Mouse (Mus musculus) layer of hippocampus, postnatal 25 days (tissue): ENCODE measurements at regions not wholly inside any gene's neighbourhood (a gene's known extent, or its start where the extent isn't known, plus 50 kb on each side); places are given as distances from the start of the nearest gene placed in this dataset.
A peak's percentile ranks its signal among the peaks of the same experiment; 100 is the strongest.

Experiments used
- DNase-seq, 2 experiments: peaks; one replicate each; pipeline ENCODE4 v3.0.0; 2022; ENCODE audit warnings: mixed read lengths in 2 of 2, low spot score in 1 of 2; ENCODE audit errors: extremely low spot score in 1 of 2

- peak in 1 of 2 experiments; percentile 31 for DNase-seq
These were observed 346.3 kb downstream of the Agtpbp1 start for GRCm38 (mm10) chr13:59238696-59239095.

- DNase-seq = no peak
These were observed 349.2 kb downstream of the Agtpbp1 start for GRCm38 (mm10) chr13:59235836-59236235.

- DNase-seq = no peak
These were observed 355.9 kb downstream of the Agtpbp1 start for GRCm38 (mm10) chr13:59229111-59229541.

- DNase-seq = no peak
These were observed 356.8 kb downstream of the Agtpbp1 start for GRCm38 (mm10) chr13:59228059-59228830.

GRCm38 (mm10) chr13:59227523-59228058, 357.4 kb downstream of the Agtpbp1 start:
- no peak for DNase-seq

- DNase-seq = no peak
These were observed 364.4 kb downstream of the Agtpbp1 start for GRCm38 (mm10) chr13:59220587-59220986.

- DNase-seq = peak in 1 of 2 experiments; percentile 45
These were observed 364.9 kb downstream of the Agtpbp1 start for GRCm38 (mm10) chr13:59220156-59220555.

- no peak for DNase-seq
These were observed 368.2 kb downstream of the Agtpbp1 start for GRCm38 (mm10) chr13:59216686-59217298.

- DNase-seq = peak; percentile 23 to 44
These were observed 372.7 kb downstream of the Agtpbp1 start for GRCm38 (mm10) chr13:59212296-59212701.

GRCm38 (mm10) chr13:59210828-59211227, 374.2 kb downstream of the Agtpbp1 start:
- no peak for DNase-seq

GRCm38 (mm10) chr13:59206186-59206585, 378.8 kb downstream of the Agtpbp1 start:
- DNase-seq = no peak

GRCm38 (mm10) chr13:59204506-59204905, 380.5 kb downstream of the Agtpbp1 start:
- DNase-seq = no peak

GRCm38 (mm10) chr13:59196311-59196710, 388.7 kb downstream of the Agtpbp1 start:
- DNase-seq = no peak

GRCm38 (mm10) chr13:59188431-59188830, 382.1 kb downstream of the Ntrk2 start:
- no peak for DNase-seq
